Mouse (Mus musculus) myocyte (in vitro differentiated cells): ENCODE data around the gene Nxph4. TPM values are rescaled to one million over a fixed set of nuclear protein-coding genes. Genes with fewer than 3 reads are reported as not detected.

Experiments used
- H3K27me3 ChIP-seq: one replicate; pipeline ENCODE4 v1.6.1; 2011; ENCODE audit not compliant: control insufficient read depth, insufficient read depth, insufficient read length
- H3K36me3 ChIP-seq: one replicate; pipeline ENCODE4 v1.6.1; 2011; ENCODE audit not compliant: control insufficient read depth, insufficient read depth
- H3K4me2 ChIP-seq: one replicate; pipeline ENCODE4 v1.6.1; 2011; ENCODE audit warnings: low read depth, control low read depth
- H3K4me3 ChIP-seq: one replicate; pipeline ENCODE4 v1.5.1; 2011; ENCODE audit warnings: mild to moderate bottlenecking, control low read depth, moderate library complexity
- H3K79me2 ChIP-seq: one replicate; pipeline ENCODE4 v1.6.1; 2011; ENCODE audit not compliant: control insufficient read depth, insufficient read depth
- H3ac ChIP-seq: one replicate; pipeline ENCODE4 v1.6.1; 2011; ENCODE audit not compliant: control insufficient read depth, insufficient read length
- CEBPB ChIP-seq: IDR thresholded peaks from 2 replicates; pipeline ENCODE4 v1.6.1; 2011; ENCODE audit warnings: mild to moderate bottlenecking, moderate library complexity; ENCODE audit not compliant: poor library complexity, insufficient read depth, severe bottlenecking
- E2F4 ChIP-seq: IDR thresholded peaks from one replicate; pipeline ENCODE4 v1.6.1; 2011; ENCODE audit warnings: mild to moderate bottlenecking, control low read depth, moderate library complexity; ENCODE audit not compliant: insufficient read depth
- MAX ChIP-seq: IDR thresholded peaks from one replicate; pipeline ENCODE4 v1.6.1; 2011; ENCODE audit warnings: low read depth, mild to moderate bottlenecking, control low read depth
- MYOD1 ChIP-seq, 3 experiments: IDR thresholded peaks; one replicate each; pipeline ENCODE4 v1.6.1; 2011; ENCODE audit warnings: control low read depth in 2 of 3, low read depth in 2 of 3, mild to moderate bottlenecking in 2 of 3, moderate library complexity in 1 of 3; ENCODE audit not compliant: insufficient read length in 2 of 3, control insufficient read depth in 1 of 3
- MYOG ChIP-seq, 3 experiments: IDR thresholded peaks; one replicate each; pipeline ENCODE4 v1.6.1; 2011; ENCODE audit warnings: control low read depth in 2 of 3, low read depth in 2 of 3, mild to moderate bottlenecking in 2 of 3; ENCODE audit not compliant: insufficient read length in 2 of 3, control insufficient read depth in 1 of 3, insufficient read depth in 1 of 3
- POLR2A ChIP-seq: IDR thresholded peaks from one replicate; pipeline ENCODE4 v1.6.1; 2011; ENCODE audit warnings: low read depth, mild to moderate bottlenecking, control low read depth, moderate library complexity; ENCODE audit not compliant: insufficient read length
- POLR2AphosphoS2 ChIP-seq: IDR thresholded peaks from one replicate; pipeline ENCODE4 v1.6.1; 2011; ENCODE audit warnings: low read depth, control low read depth; ENCODE audit not compliant: insufficient read length
- REST ChIP-seq: IDR thresholded peaks from one replicate; pipeline ENCODE4 v1.6.1; 2011; ENCODE audit warnings: mild to moderate bottlenecking, control low read depth, moderate library complexity; ENCODE audit not compliant: insufficient read depth, insufficient read length
- SRF ChIP-seq: IDR thresholded peaks from one replicate; pipeline ENCODE4 v1.6.1; 2011; ENCODE audit warnings: low read depth; ENCODE audit not compliant: control insufficient read depth, insufficient read length
- TCF12 ChIP-seq: IDR thresholded peaks from one replicate; pipeline ENCODE4 v1.6.1; 2011; ENCODE audit warnings: mild to moderate bottlenecking, control low read depth; ENCODE audit not compliant: poor library complexity, insufficient read depth, severe bottlenecking
- TCF3 ChIP-seq: IDR thresholded peaks from one replicate; pipeline ENCODE4 v1.6.1; 2011; ENCODE audit warnings: low read depth, control low read depth; ENCODE audit not compliant: insufficient read length
- USF1 ChIP-seq: IDR thresholded peaks from one replicate; pipeline ENCODE4 v1.6.1; 2011; ENCODE audit warnings: low read depth, mild to moderate bottlenecking, control low read depth, moderate library complexity
- polyA plus RNA-seq: library from polyadenylated mRNA; unstranded; fragments of >200 nt; fragmentation: generic; extraction: Trizol; gene quantifications from one replicate; pipeline ENCODE4 v1.2.1, GENCODE M21; 2012; ENCODE audit warnings: missing spikeins

The Nxph4 gene
- polyA plus RNA-seq, 1 experiment: 3.9 TPM

DNA sequence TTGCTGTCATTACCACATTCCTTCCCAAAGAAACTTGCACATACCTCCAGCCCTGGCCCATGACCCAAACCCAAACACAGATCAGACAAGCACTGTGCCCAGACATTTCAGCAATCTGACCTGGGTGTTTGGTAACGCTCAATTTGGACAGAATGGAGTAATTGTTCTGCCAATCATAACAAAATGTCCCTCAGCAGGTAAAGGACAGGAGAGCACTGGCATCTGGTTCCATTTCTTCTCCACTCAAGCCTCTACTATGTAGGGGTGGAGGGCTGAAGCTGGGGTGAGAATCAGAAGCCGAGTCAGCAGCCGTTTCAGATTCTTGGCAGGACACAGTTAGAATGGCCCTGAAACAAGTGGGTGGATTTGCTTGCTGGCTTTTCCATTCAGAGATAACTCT lies 42.2 kb downstream of the Nxph4 start:
- Histone ChIP-seq H3K4me2 (no peak overlapping the region), H3K36me3 (peaks cover 40% of the 10 kb centered on the region), H3K4me3 (no peak overlapping the region), H3K27me3 (no peaks in the 10 kb centered on the region), H3ac (no peak overlapping the region), H3K79me2 (no peaks in the 10 kb centered on the region)
- TF ChIP-seq MAX (no peak), REST (no peak), SRF (no peak)

GRCm38 (mm10) chr10:127491128-127491512 lies 43.2 kb downstream of the Nxph4 start:
- H3ac ChIP-seq: no peak overlapping the region
- no peak overlapping the region for H3K4me2 ChIP-seq
- H3K4me3 ChIP-seq: no peak overlapping the region
- H3K79me2 ChIP-seq: no peaks in the 10 kb centered on the region
- H3K36me3 ChIP-seq: peaks cover 41% of the 10 kb centered on the region
- no peak for TF ChIP-seq MYOG (IDR thresholded peaks at IDR 0.05; ENCODE audit: control insufficient read depth in 1 of 3, insufficient read depth in 1 of 3, insufficient read length in 2 of 3, low read depth in 2 of 3)
- TF ChIP-seq TCF3: no peak
- TF ChIP-seq USF1: no peak
- no peak for TF ChIP-seq REST
- no peak for TF ChIP-seq E2F4
- TF ChIP-seq CEBPB: no peak
- TF ChIP-seq TCF12: no peak
- TF ChIP-seq MYOD1 (IDR thresholded peaks at IDR 0.05; ENCODE audit: control insufficient read depth in 1 of 3, insufficient read length in 2 of 3, low read depth in 2 of 3): no peak
- no peak for TF ChIP-seq SRF
- H3K27me3 ChIP-seq: no peaks in the 10 kb centered on the region

- TF ChIP-seq MYOG (IDR thresholded peaks at IDR 0.05; ENCODE audit: control insufficient read depth in 1 of 3, insufficient read depth in 1 of 3, insufficient read length in 2 of 3, low read depth in 2 of 3) (no peak), MAX (no peak), CEBPB (no peak), SRF (no peak), E2F4 (no peak), REST (no peak), POLR2AphosphoS2 (no peak), MYOD1 (IDR thresholded peaks at IDR 0.05; ENCODE audit: control insufficient read depth in 1 of 3, insufficient read length in 2 of 3, low read depth in 2 of 3) (no peak), TCF3 (no peak), POLR2A (no peak)
- H3ac ChIP-seq: no peak overlapping the region
- H3K4me3 ChIP-seq: no peak overlapping the region
- peaks cover 41% of the 10 kb centered on the region for H3K36me3 ChIP-seq
- H3K79me2 ChIP-seq: no peaks in the 10 kb centered on the region
- H3K27me3 ChIP-seq: no peaks in the 10 kb centered on the region
- H3K4me2 ChIP-seq: no peak overlapping the region
These were observed 43.9 kb downstream of the Nxph4 start for GRCm38 (mm10) chr10:127490160-127491127.

DNA sequence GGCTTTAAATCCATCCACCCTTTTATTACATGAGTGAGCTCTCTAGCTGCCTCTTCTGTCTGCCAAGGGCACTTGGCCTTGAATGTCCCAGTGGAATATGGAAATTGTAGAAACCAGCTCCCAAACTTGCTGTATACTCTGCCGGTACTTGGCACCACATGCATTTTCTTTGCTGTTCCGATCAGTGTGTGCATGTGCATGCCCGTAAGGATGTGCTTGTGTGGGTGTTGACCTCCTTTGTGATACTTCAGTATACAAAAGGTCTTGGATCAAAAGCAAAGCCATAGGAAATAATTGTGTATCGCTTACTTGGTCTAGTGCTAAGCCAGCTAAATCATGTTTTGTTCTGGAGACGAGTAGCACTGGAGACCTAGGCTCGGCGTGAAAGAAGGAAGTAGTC lies 45.5 kb downstream of the Nxph4 start:
- H3K27me3 ChIP-seq: no peaks in the 10 kb centered on the region
- no peak overlapping the region for H3K4me3 ChIP-seq
- no peak overlapping the region for H3K4me2 ChIP-seq
- H3ac ChIP-seq: no peak overlapping the region
- no peaks in the 10 kb centered on the region for H3K79me2 ChIP-seq
- H3K36me3 ChIP-seq: peaks cover 40% of the 10 kb centered on the region
- TF ChIP-seq POLR2A: no peak
- no peak for TF ChIP-seq USF1
- no peak for TF ChIP-seq SRF
- TF ChIP-seq CEBPB: no peak
- no peak for TF ChIP-seq TCF3
- no peak for TF ChIP-seq REST
- no peak for TF ChIP-seq E2F4
- no peak for TF ChIP-seq POLR2AphosphoS2
- no peak for TF ChIP-seq MYOG (IDR thresholded peaks at IDR 0.05; ENCODE audit: control insufficient read depth in 1 of 3, insufficient read depth in 1 of 3, insufficient read length in 2 of 3, low read depth in 2 of 3)
- TF ChIP-seq TCF12: no peak
- TF ChIP-seq MYOD1 (IDR thresholded peaks at IDR 0.05; ENCODE audit: control insufficient read depth in 1 of 3, insufficient read length in 2 of 3, low read depth in 2 of 3): no peak
- no peak for TF ChIP-seq MAX

DNA sequence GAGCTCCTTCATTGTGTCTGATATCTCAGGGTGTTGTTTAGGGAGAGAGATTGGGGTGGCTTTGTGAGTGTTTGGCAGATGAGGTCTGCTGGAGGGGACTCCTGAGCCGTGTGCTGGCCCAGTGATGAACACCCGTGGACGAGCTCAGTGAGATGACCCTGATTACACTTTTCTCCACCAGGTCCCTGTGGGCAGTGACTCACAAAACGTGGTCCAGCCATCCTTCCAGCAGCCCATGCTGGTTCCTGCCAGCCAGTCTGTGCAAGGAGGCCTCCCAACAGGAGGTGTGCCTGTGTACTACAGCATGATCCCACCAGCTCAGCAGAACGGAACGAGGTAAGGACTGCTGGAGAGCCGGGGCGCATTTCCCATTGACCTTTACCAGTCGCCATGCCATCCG lies 49.1 kb downstream of the Nxph4 start:
- Histone ChIP-seq H3K36me3 (peaks cover 43% of the 10 kb centered on the region), H3K79me2 (no peaks in the 10 kb centered on the region)
- TF ChIP-seq REST: no peak
- no peak for TF ChIP-seq POLR2AphosphoS2
- no peak for TF ChIP-seq TCF12
- TF ChIP-seq SRF: no peak
- no peak for TF ChIP-seq POLR2A
- TF ChIP-seq E2F4: no peak
- TF ChIP-seq MAX: no peak
- no peak for TF ChIP-seq USF1
- no peak for TF ChIP-seq MYOG (IDR thresholded peaks at IDR 0.05; ENCODE audit: control insufficient read depth in 1 of 3, insufficient read depth in 1 of 3, insufficient read length in 2 of 3, low read depth in 2 of 3)
- TF ChIP-seq MYOD1 (IDR thresholded peaks at IDR 0.05; ENCODE audit: control insufficient read depth in 1 of 3, insufficient read length in 2 of 3, low read depth in 2 of 3): no peak
- TF ChIP-seq CEBPB: no peak
- TF ChIP-seq TCF3: no peak

More for the DNA sequence above, 49.1 kb downstream of the Nxph4 start:
- H3ac ChIP-seq: no peak overlapping the region
- no peaks in the 10 kb centered on the region for H3K27me3 ChIP-seq
- H3K4me3 ChIP-seq: no peak overlapping the region
- H3K4me2 ChIP-seq: no peak overlapping the region
